Mouse (Mus musculus): ENCODE results near the gene A430078G23Rik. TPM values are rescaled to one million over a fixed set of nuclear protein-coding genes. Genes with fewer than 3 reads are reported as not detected.

The A430078G23Rik gene
- polyA plus RNA-seq, 1 experiment: not detected

GRCm38 (mm10) chr8:3416846-3417245 lies 63.6 kb downstream of the A430078G23Rik start:
- Histone ChIP-seq H3K27me3 (ENCODE audit: control insufficient read depth, insufficient read depth, low read length) (no peaks in the 10 kb centered on the region), H3K27ac (ENCODE audit: insufficient read depth, low read length) (no peak overlapping the region), H3K4me1 (ENCODE audit: control insufficient read depth, insufficient read depth, low read length) (peaks cover 9% of the 10 kb centered on the region), H3K4me3 (replicated peaks; ENCODE audit: insufficient read depth, low read depth, low read length) (no peak overlapping the region)
- WGBS: 67% methylated on average over 4 of the region's 4 CpGs
- DNase-seq: no peak
- TF ChIP-seq CTCF (IDR thresholded peaks at IDR 0.05; ENCODE audit: borderline replicate concordance, insufficient read depth, low read depth, low read length): no peak
- TF ChIP-seq POLR2A (IDR thresholded peaks at IDR 0.05; ENCODE audit: borderline replicate concordance, insufficient read depth, low read length): no peak

GRCm38 (mm10) chr8:3417455-3417854 lies 64.2 kb downstream of the A430078G23Rik start:
- Histone ChIP-seq H3K27ac (ENCODE audit: insufficient read depth, low read length) (no peak overlapping the region), H3K4me1 (ENCODE audit: control insufficient read depth, insufficient read depth, low read length) (peaks cover 9% of the 10 kb centered on the region), H3K4me3 (replicated peaks; ENCODE audit: insufficient read depth, low read depth, low read length) (no peak overlapping the region), H3K27me3 (ENCODE audit: control insufficient read depth, insufficient read depth, low read length) (no peaks in the 10 kb centered on the region)
- no peak for DNase-seq
- TF ChIP-seq POLR2A (IDR thresholded peaks at IDR 0.05; ENCODE audit: borderline replicate concordance, insufficient read depth, low read length) (no peak), CTCF (IDR thresholded peaks at IDR 0.05; ENCODE audit: borderline replicate concordance, insufficient read depth, low read depth, low read length) (no peak)
- WGBS: 46% methylated on average over 8 of the region's 8 CpGs

GRCm38 (mm10) chr8:3418101-3418500 lies 64.9 kb downstream of the A430078G23Rik start:
- H3K4me3 ChIP-seq (replicated peaks; ENCODE audit: insufficient read depth, low read depth, low read length): no peak overlapping the region
- no peak overlapping the region for H3K27ac ChIP-seq (ENCODE audit: insufficient read depth, low read length)
- no peak for DNase-seq
- H3K4me1 ChIP-seq (ENCODE audit: control insufficient read depth, insufficient read depth, low read length): peaks cover 9% of the 10 kb centered on the region
- no peak for TF ChIP-seq CTCF (IDR thresholded peaks at IDR 0.05; ENCODE audit: borderline replicate concordance, insufficient read depth, low read depth, low read length)
- TF ChIP-seq POLR2A (IDR thresholded peaks at IDR 0.05; ENCODE audit: borderline replicate concordance, insufficient read depth, low read length): no peak
- H3K27me3 ChIP-seq (ENCODE audit: control insufficient read depth, insufficient read depth, low read length): no peaks in the 10 kb centered on the region
- 87% methylated on average over 1 of the region's 1 CpGs for WGBS

GRCm38 (mm10) chr8:3420105-3420706 lies 67.0 kb downstream of the A430078G23Rik start:
- no peak for DNase-seq
- H3K27ac ChIP-seq (ENCODE audit: insufficient read depth, low read length): no peak overlapping the region
- H3K27me3 ChIP-seq (ENCODE audit: control insufficient read depth, insufficient read depth, low read length): no peaks in the 10 kb centered on the region
- TF ChIP-seq CTCF (IDR thresholded peaks at IDR 0.05; ENCODE audit: borderline replicate concordance, insufficient read depth, low read depth, low read length) (no peak), POLR2A (IDR thresholded peaks at IDR 0.05; ENCODE audit: borderline replicate concordance, insufficient read depth, low read length) (no peak)
- H3K4me1 ChIP-seq (ENCODE audit: control insufficient read depth, insufficient read depth, low read length): peaks cover 5% of the 10 kb centered on the region
- WGBS: 84% methylated on average over 10 of the region's 10 CpGs
- no peak overlapping the region for H3K4me3 ChIP-seq (replicated peaks; ENCODE audit: insufficient read depth, low read depth, low read length)

- Histone ChIP-seq H3K27me3 (ENCODE audit: control insufficient read depth, insufficient read depth, low read length) (no peaks in the 10 kb centered on the region), H3K4me1 (ENCODE audit: control insufficient read depth, insufficient read depth, low read length) (no peaks in the 10 kb centered on the region), H3K4me3 (replicated peaks; ENCODE audit: insufficient read depth, low read depth, low read length) (no peak overlapping the region), H3K27ac (ENCODE audit: insufficient read depth, low read length) (no peak overlapping the region)
- TF ChIP-seq CTCF (IDR thresholded peaks at IDR 0.05; ENCODE audit: borderline replicate concordance, insufficient read depth, low read depth, low read length) (no peak), POLR2A (IDR thresholded peaks at IDR 0.05; ENCODE audit: borderline replicate concordance, insufficient read depth, low read length) (no peak)
- no peak for DNase-seq
- 90% methylated on average over 5 of the region's 5 CpGs for WGBS
Observed at GRCm38 (mm10) chr8:3421507-3421906, 68.3 kb downstream of the A430078G23Rik start.

GRCm38 (mm10) chr8:3425217-3425616 lies 72.0 kb downstream of the A430078G23Rik start:
- H3K27me3 ChIP-seq (ENCODE audit: control insufficient read depth, insufficient read depth, low read length): no peaks in the 10 kb centered on the region
- no peak overlapping the region for H3K4me3 ChIP-seq (replicated peaks; ENCODE audit: insufficient read depth, low read depth, low read length)
- 94% methylated on average over 5 of the region's 5 CpGs for WGBS
- DNase-seq: no peak
- H3K4me1 ChIP-seq (ENCODE audit: control insufficient read depth, insufficient read depth, low read length): no peaks in the 10 kb centered on the region; the same call in 1 of the 2 replicates
- H3K27ac ChIP-seq (ENCODE audit: insufficient read depth, low read length): no peak overlapping the region
- TF ChIP-seq CTCF (IDR thresholded peaks at IDR 0.05; ENCODE audit: borderline replicate concordance, insufficient read depth, low read depth, low read length) (no peak), POLR2A (IDR thresholded peaks at IDR 0.05; ENCODE audit: borderline replicate concordance, insufficient read depth, low read length) (no peak)

- H3K4me3 ChIP-seq (replicated peaks; ENCODE audit: insufficient read depth, low read depth, low read length): no peak overlapping the region
- no peak overlapping the region for H3K27ac ChIP-seq (ENCODE audit: insufficient read depth, low read length)
- TF ChIP-seq CTCF (IDR thresholded peaks at IDR 0.05; ENCODE audit: borderline replicate concordance, insufficient read depth, low read depth, low read length) (no peak), POLR2A (IDR thresholded peaks at IDR 0.05; ENCODE audit: borderline replicate concordance, insufficient read depth, low read length) (no peak)
- DNase-seq: no peak
- no peaks in the 10 kb centered on the region; the same call in 1 of the 2 replicates for H3K4me1 ChIP-seq (ENCODE audit: control insufficient read depth, insufficient read depth, low read length)
- no peaks in the 10 kb centered on the region for H3K27me3 ChIP-seq (ENCODE audit: control insufficient read depth, insufficient read depth, low read length)
- 94% methylated on average over 3 of the region's 3 CpGs for WGBS
Observed at GRCm38 (mm10) chr8:3426211-3426610, 73.0 kb downstream of the A430078G23Rik start.

- Histone ChIP-seq H3K4me3 (replicated peaks; ENCODE audit: insufficient read depth, low read depth, low read length) (no peak overlapping the region), H3K27ac (ENCODE audit: insufficient read depth, low read length) (no peak overlapping the region), H3K4me1 (ENCODE audit: control insufficient read depth, insufficient read depth, low read length) (no peaks in the 10 kb centered on the region; the same call in 1 of the 2 replicates), H3K27me3 (ENCODE audit: control insufficient read depth, insufficient read depth, low read length) (no peaks in the 10 kb centered on the region)
- no peak for DNase-seq
- TF ChIP-seq POLR2A (IDR thresholded peaks at IDR 0.05; ENCODE audit: borderline replicate concordance, insufficient read depth, low read length): no peak
- TF ChIP-seq CTCF (IDR thresholded peaks at IDR 0.05; ENCODE audit: borderline replicate concordance, insufficient read depth, low read depth, low read length): no peak
- 93% methylated on average over 2 of the region's 2 CpGs for WGBS
Observed at GRCm38 (mm10) chr8:3428426-3428825, 75.2 kb downstream of the A430078G23Rik start.
